Mouse (Mus musculus) G1E (cell line): ENCODE data around the gene Cdh13.

Experiments used
- CTCF ChIP-seq: IDR thresholded peaks from 2 replicates; pipeline ENCODE4 v1.5.1; 2012; ENCODE audit warnings: low read depth, low read length, inconsistent platforms, mixed read lengths
- GATA1 ChIP-seq: IDR thresholded peaks from 2 replicates; pipeline ENCODE4 v1.6.1; 2012; ENCODE audit warnings: borderline replicate concordance, low read length, inconsistent platforms, mixed read lengths
- GATA2 ChIP-seq: IDR thresholded peaks from 2 replicates; pipeline ENCODE4 v1.6.1; 2012; ENCODE audit warnings: low read depth, low read length, inconsistent platforms, borderline replicate concordance
- POLR2AphosphoS5 ChIP-seq: IDR thresholded peaks from 2 replicates; pipeline ENCODE4 v1.6.1; 2012; ENCODE audit warnings: low read depth, low read length, inconsistent platforms; ENCODE audit not compliant: insufficient replicate concordance
- TAL1 ChIP-seq: conservative IDR thresholded peaks from 2 replicates; pipeline ENCODE4 v1.6.1; 2012; ENCODE audit warnings: low read depth, low read length, inconsistent platforms, mixed read lengths

- TF ChIP-seq TAL1 (no peak), CTCF (no peak), GATA1 (no peak), GATA2 (no peak), POLR2AphosphoS5 (no peak)
Observed at GRCm38 (mm10) chr8:119345683-119346075, 1062.1 kb downstream of the Cdh13 start.
